Mouse (Mus musculus) midbrain, embryonic 10.5 days (tissue): Measurements from ENCODE around the gene Lrrc8b. TPM values are rescaled to one million over a fixed set of nuclear protein-coding genes. Genes with fewer than 3 reads are reported as not detected.

Source experiments
- DNase-seq: peaks from one replicate; pipeline ENCODE4 v3.0.0-alpha.2; 2017; ENCODE audit warnings: low spot score
- H3K27ac ChIP-seq: fragments of 300-500 bp; sonication (generic); replicated peaks from 2 replicates; pipeline ENCODE4 v1.5.1; 2016; ENCODE audit warnings: mild to moderate bottlenecking
- H3K27me3 ChIP-seq: fragments of 300-500 bp; sonication (generic); 2 replicates; pipeline ENCODE4 v1.6.1; 2016; ENCODE audit warnings: low read depth, mild to moderate bottlenecking; ENCODE audit not compliant: poor library complexity, severe bottlenecking
- H3K36me3 ChIP-seq: fragments of 300-500 bp; sonication (generic); 2 replicates; pipeline ENCODE4 v1.6.1; 2016; ENCODE audit warnings: mild to moderate bottlenecking, moderate library complexity
- H3K4me1 ChIP-seq: fragments of 300-500 bp; sonication (generic); 2 replicates; pipeline ENCODE4 v1.6.1; 2016
- H3K4me3 ChIP-seq: fragments of 300-500 bp; sonication (generic); 2 replicates; pipeline ENCODE4 v1.5.1; 2016; ENCODE audit warnings: mild to moderate bottlenecking, moderate library complexity
- H3K9me3 ChIP-seq: fragments of 300-500 bp; sonication (generic); replicated peaks from 2 replicates; pipeline ENCODE4 v1.6.1; 2016; ENCODE audit warnings: mild to moderate bottlenecking
- WGBS: fragments of 180-500 bp; shearing (Covaris S2); methylation state at CpG from one replicate; pipeline ENCODE4 v1.1.7; 2016; 5-methylcytosine and 5-hydroxymethylcytosine counted together
- polyA plus RNA-seq: library from polyadenylated mRNA; unstranded; fragments of >200 nt; fragmentation: Nextera tagmentation; extraction: Ambion mirVana; gene quantifications from 2 replicates; pipeline ENCODE4 v1.2.1, GENCODE M21; 2016

Gene Lrrc8b
- polyA plus RNA-seq, 1 experiment from 2014 or later: 6.9 TPM

DNA sequence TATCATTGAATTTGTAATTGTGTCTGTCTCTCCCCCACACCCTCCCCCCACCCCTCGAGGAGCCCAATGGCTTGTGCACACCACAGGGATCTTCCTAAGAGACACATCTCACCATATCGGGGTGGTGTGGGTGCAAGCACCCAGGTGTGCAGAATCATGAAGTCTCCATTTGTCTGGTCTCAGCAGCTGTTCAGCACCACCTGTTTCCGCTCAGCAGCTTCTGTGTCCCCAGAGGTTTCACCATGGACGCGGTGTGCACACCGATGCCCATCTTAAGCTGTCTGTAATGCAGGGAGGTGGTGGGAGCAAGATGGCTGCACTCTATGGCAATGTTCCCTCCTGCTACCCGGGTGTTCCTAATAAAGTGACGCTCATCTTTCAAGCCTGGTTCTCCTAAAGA is 14.6 kb downstream of the Lrrc8b start:
- H3K27ac ChIP-seq: no peak overlapping the region
- H3K4me1 ChIP-seq: peaks cover 8% of the 10 kb centered on the region; the same call in 1 of the 2 replicates
- H3K4me3 ChIP-seq: no peak overlapping the region
- peaks cover 17% of the 10 kb centered on the region for H3K36me3 ChIP-seq
- no peaks in the 10 kb centered on the region; the same call in 1 of the 2 replicates for H3K9me3 ChIP-seq
- DNase-seq: no peak
- no peaks in the 10 kb centered on the region for H3K27me3 ChIP-seq
- WGBS: 93% methylated on average over 8 of the region's 8 CpGs

DNA sequence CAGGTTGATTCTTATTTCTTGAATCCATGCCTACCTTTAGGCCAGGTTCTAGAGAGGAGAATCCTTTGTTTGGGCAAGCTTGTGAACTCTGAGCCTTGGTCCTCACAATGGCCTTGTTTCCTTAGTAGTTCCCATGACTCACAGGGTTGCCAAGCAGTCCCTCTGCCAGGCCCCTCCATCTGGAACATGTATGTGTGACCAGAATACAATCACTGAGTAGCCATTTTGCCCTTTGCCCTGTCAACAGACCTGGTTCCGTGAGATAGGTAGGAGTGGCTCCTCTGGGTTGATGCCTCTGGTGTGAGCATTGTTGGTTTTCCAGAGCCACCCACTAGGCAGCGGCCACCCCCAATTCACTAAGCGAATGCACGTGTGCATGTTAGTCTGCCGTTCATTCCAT is 24.0 kb downstream of the Lrrc8b start:
- WGBS: 86% methylated on average over 5 of the region's 5 CpGs
- Histone ChIP-seq H3K27me3 (no peaks in the 10 kb centered on the region), H3K4me1 (no peaks in the 10 kb centered on the region), H3K9me3 (no peaks in the 10 kb centered on the region), H3K27ac (no peak overlapping the region), H3K4me3 (no peak overlapping the region), H3K36me3 (no peaks in the 10 kb centered on the region)
- DNase-seq: no peak

DNA sequence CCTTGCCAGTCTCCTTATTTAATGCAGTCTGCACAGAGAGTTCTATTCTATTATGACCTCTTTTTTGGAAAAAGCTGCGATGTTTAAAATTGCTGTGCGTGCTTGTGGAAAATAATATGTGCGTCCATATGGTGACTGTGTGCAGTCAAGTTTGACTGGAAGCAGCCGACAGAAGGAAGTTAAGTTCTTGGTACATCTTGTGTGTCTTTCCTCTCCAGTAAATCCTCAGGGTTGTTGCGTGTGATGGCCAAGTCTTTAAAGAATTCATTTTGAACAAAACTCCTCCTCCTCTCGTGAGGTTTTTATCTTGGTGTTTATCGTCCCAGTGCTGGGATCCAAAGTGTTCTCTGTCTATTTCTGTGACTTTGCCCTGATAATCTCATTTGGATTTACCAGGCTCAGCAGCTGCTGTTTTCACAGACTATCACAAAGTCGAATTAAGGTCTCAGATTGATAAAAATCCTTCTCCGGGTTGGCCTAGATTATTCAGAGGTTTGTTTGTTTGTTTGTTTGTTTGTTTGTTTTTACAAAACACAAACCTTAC is 25.5 kb downstream of the Lrrc8b start:
- Histone ChIP-seq H3K36me3 (no peaks in the 10 kb centered on the region), H3K4me1 (no peaks in the 10 kb centered on the region), H3K27me3 (no peaks in the 10 kb centered on the region), H3K4me3 (no peak overlapping the region), H3K9me3 (no peaks in the 10 kb centered on the region), H3K27ac (no peak overlapping the region)
- WGBS: 87% methylated on average over 9 of the region's 9 CpGs
- DNase-seq: no peak

DNA sequence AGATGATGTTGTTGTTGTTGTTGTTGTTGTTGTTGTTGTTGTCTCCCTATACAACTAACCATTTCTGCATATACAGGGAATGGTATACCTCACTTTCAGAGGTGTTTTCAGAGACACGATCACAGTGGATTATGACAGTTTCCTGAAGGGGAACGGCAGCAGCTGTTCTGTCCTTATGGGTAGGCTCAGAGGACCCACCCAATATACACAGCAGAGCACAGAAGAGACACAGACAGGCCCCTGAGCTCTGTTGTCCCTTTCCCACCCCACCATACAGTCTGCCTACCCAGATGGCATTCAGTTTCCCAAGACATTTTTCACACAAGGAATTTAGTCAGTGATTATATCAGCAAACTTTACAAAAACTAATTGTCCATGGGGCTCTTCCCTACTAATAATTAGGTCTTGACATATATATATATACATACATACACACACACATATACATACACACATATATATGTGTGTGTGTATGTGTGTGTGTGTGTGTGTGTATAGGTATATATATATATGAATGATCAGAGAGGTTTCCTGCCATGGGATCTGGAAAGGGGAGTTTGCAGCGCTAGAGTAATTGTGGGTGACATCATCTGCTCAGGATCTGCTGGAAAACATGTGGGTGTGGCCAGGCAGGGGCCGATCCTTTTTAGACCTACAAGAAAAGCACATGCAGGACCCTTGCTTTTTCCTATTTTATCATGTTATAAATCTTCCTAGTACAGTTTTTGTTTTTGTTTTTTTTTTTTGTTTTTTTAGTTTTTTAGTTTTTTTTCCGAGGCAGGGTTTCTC is 26.8 kb downstream of the Lrrc8b start:
- 91% methylated on average over 5 of the region's 5 CpGs for WGBS
- H3K27me3 ChIP-seq: no peaks in the 10 kb centered on the region
- no peak overlapping the region for H3K4me3 ChIP-seq
- no peak for DNase-seq
- H3K4me1 ChIP-seq: no peaks in the 10 kb centered on the region
- no peaks in the 10 kb centered on the region for H3K36me3 ChIP-seq
- no peak overlapping the region for H3K27ac ChIP-seq
- H3K9me3 ChIP-seq: no peaks in the 10 kb centered on the region

DNA sequence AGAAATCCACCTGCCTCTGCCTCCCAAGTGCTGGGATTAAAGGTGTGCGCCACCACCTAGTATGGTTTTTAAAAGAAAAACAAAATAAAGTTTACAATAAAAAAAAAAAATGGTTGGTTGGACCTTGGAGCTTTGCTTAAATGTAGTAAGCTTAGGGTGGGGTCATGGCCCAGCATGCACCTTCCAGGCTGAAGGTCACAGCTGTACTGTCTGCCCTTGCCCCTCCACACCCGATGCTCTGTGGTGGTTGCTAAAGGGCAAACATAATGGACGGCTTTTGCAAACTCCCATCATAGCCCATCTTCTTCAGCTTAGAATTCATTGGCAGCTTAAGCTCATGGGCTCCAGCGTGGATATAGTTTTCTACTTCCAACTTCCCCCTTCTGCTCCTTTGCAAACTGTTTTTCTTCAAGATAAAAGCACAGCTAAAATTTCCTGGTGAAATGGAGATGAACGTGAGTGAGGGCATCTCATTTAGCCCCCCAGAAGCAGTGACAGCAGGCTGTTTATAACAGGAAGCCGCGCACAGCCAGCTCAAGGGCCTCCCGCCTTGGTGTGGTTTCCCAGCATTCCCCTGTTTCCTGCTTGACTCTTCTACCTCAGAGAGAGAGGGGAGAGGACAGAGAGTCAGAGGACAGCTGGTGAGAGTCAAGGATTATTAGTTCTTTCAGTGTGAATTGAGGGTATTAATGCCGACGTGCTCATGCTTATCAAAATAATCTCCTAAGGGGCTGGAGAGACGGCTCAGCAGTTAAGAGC is 27.7 kb downstream of the Lrrc8b start:
- H3K4me3 ChIP-seq: no peak overlapping the region
- H3K9me3 ChIP-seq: no peaks in the 10 kb centered on the region
- no peaks in the 10 kb centered on the region for H3K27me3 ChIP-seq
- 82% methylated on average over 11 of the region's 11 CpGs for WGBS
- no peak for DNase-seq
- H3K27ac ChIP-seq: no peak overlapping the region
- H3K4me1 ChIP-seq: no peaks in the 10 kb centered on the region
- H3K36me3 ChIP-seq: no peaks in the 10 kb centered on the region

DNA sequence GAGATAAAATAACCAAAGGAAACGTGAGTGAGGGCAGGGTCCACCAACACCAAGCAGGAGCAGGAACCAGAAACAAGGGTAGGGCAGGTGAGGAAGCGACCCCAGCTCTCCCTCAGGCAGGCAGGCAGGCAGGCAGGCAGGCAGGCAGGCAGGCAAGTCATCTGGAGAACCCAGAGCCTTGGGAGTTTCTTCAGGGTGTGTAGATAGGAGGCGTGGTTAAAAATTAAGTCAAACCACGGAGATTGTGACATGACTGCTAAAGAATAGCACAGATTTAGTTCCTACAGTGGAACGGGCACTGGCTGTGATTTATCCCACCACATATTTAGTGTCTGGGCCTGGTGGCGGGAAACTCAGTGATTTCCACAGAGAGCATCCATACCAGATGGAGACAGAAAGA is 30.1 kb downstream of the Lrrc8b start:
- no peak for DNase-seq
- no peaks in the 10 kb centered on the region for H3K9me3 ChIP-seq
- H3K27ac ChIP-seq: no peak overlapping the region
- no peaks in the 10 kb centered on the region for H3K36me3 ChIP-seq
- 90% methylated on average over 6 of the region's 6 CpGs for WGBS
- H3K27me3 ChIP-seq: no peaks in the 10 kb centered on the region
- no peaks in the 10 kb centered on the region for H3K4me1 ChIP-seq
- no peak overlapping the region for H3K4me3 ChIP-seq

DNA sequence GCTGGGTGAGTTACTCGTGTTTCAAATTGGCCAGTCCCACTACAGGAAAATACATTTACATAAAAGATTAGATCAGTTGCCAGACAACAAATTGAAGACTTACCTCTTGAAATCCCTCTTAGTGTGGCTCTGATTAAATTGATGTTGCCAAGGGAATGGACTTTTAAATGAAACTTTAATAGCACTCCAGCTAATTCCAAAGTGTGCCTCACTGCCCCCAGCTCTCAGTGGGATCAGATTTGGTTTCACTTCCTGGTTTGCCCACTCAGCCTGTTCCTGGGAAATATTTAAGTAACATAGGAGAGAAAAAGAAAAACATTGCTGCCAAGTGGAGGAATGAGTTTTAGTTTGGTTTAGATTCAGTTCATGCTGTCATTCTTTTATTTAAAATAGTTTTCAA is 38.5 kb downstream of the Lrrc8b start:
- Histone ChIP-seq H3K27ac (no peak overlapping the region), H3K27me3 (no peaks in the 10 kb centered on the region), H3K4me1 (no peaks in the 10 kb centered on the region), H3K4me3 (no peak overlapping the region), H3K9me3 (no peaks in the 10 kb centered on the region), H3K36me3 (0 out of 2 replicates have a peak, but pooled peaks cover 2% of the 10 kb centered on the region)
- no peak for DNase-seq
- 53% methylated on average over 1 of the region's 1 CpGs for WGBS

DNA sequence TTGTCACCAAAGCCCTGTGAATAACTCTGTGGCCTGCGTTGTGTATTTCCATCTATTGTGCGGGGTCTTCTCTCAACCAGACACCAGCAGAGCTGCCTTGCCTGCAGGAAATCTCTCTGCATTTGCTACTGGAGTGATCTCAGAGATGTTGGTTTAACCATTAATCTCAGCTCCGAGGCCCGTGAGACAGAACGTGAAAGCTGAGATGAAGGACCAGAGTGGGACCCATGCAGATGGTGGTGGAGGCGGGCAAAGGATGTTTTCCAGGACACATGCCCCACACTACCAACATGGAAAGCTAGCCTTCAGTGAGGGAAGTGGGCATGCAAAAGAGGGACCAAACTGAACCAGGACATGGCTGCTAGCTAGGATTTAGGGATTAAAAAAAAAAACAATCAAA is 43.5 kb downstream of the Lrrc8b start:
- Histone ChIP-seq H3K4me3 (no peak overlapping the region), H3K9me3 (no peaks in the 10 kb centered on the region), H3K36me3 (peaks cover 2% of the 10 kb centered on the region), H3K4me1 (no peaks in the 10 kb centered on the region), H3K27ac (no peak overlapping the region), H3K27me3 (no peaks in the 10 kb centered on the region)
- DNase-seq: no peak
- WGBS: 91% methylated on average over 6 of the region's 6 CpGs

DNA sequence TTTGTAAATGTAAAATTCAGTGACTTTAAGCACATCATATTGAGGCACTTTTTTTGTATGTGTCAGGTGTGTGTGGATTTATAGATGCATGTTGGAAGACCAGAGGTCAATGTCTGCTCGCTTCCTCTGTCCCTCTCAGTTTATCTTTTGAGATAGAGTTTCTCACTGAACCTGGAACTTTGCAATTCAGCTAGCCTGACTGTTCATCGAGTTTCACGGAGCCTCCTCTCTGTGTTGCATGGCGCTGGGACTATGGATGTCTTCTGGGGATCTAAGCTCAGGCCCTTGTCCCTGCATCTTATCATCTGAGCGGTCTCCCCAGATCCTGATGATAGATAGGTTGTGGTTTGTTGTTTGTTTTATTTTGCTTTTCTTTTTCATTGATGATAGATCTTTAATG is 45.0 kb downstream of the Lrrc8b start:
- Histone ChIP-seq H3K4me1 (no peaks in the 10 kb centered on the region), H3K9me3 (no peaks in the 10 kb centered on the region), H3K27ac (no peak overlapping the region), H3K27me3 (no peaks in the 10 kb centered on the region), H3K4me3 (no peak overlapping the region), H3K36me3 (peaks cover 5% of the 10 kb centered on the region)
- 93% methylated on average over 5 of the region's 5 CpGs for WGBS
- no peak for DNase-seq

DNA sequence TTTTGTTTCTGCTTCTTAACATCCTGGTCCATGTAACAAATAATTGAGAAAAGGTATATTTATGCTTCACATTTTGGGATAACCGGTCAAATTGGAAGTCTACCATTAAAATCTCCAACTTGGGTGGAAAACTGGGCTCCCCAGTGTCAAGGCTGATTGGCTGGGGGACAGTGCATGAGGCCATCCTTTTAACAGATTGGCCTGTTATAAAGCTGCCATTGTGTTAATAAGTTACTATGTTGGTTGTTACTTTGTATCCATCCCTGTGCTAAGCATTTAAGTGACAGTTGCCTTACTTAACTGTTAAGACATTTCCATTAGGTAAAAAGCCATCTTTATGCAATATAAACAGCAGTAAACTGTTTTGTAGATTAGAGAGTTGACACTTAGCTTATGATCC is 45.5 kb downstream of the Lrrc8b start:
- WGBS: 95% methylated on average over 1 of the region's 1 CpGs
- H3K27me3 ChIP-seq: no peaks in the 10 kb centered on the region
- H3K4me3 ChIP-seq: no peak overlapping the region
- no peak for DNase-seq
- no peaks in the 10 kb centered on the region for H3K4me1 ChIP-seq
- H3K9me3 ChIP-seq: no peaks in the 10 kb centered on the region
- H3K36me3 ChIP-seq: peaks cover 5% of the 10 kb centered on the region
- no peak overlapping the region for H3K27ac ChIP-seq

DNA sequence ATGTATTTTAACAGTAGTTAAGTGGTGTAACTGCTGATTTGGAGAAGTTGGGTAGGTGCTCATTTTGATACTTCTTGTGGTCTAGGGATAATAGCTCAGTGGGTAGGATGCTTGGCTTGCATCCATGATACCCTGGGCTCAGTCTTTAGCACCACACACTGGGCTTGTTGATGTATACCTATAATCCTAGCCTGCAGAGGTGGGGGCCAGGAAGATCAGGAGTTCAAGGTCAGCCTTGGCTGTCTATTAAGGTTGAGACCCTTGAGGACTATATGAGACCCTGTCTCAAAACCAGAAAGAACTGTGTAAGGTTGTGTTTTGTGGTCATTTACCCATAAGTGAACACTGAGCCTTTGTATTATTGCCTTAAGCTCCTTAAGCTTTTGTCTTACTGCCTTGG is 49.1 kb downstream of the Lrrc8b start:
- Histone ChIP-seq H3K4me3 (no peak overlapping the region), H3K27ac (no peak overlapping the region), H3K9me3 (no peaks in the 10 kb centered on the region), H3K27me3 (no peaks in the 10 kb centered on the region), H3K36me3 (peaks cover 5% of the 10 kb centered on the region), H3K4me1 (no peaks in the 10 kb centered on the region)
- no peak for DNase-seq

DNA sequence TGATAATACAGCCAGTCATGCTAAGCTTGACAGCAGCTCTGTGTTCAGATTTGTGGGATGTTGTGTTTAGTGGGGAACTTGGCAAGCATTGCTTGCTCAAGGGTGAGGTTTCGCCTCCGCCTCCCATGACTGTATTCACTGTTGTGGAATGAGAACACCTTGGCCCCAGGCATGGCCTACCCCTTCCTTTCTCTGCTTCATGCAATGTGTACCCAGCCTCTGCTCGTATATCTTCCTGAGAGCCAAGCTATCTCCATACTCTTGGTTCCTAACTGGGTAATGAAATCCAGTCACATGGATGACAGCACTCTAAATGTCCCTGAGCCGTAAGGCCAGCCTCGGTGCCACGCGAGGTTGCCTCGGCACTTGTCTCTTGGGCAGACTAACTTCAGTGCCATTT is 50.0 kb downstream of the Lrrc8b start:
- no peak overlapping the region for H3K4me3 ChIP-seq
- 96% methylated on average over 8 of the region's 8 CpGs for WGBS
- peaks cover 5% of the 10 kb centered on the region for H3K36me3 ChIP-seq
- no peak overlapping the region for H3K27ac ChIP-seq
- no peak for DNase-seq
- H3K9me3 ChIP-seq: no peaks in the 10 kb centered on the region
- H3K4me1 ChIP-seq: no peaks in the 10 kb centered on the region
- no peaks in the 10 kb centered on the region for H3K27me3 ChIP-seq

DNA sequence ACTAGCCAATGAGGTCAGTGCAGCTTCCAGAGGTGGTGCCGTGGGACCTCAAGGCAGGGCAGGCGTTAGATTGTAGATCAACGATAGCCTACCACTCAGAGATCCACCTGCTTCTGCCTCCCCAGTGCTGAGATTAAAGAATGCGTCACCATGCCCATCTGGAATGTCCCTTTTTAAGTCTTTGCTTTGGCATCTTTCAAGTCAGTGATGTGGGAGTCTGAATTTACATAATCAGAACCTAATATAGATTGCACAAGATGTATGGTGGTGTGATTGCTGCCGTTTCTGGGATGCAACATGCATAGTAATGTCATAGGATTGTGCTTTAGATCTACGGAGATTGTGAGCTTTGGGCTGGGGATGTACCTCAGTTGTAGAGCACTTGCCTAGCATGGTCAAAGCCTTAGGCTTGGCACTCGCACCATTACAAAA is 50.9 kb downstream of the Lrrc8b start:
- Histone ChIP-seq H3K27me3 (no peaks in the 10 kb centered on the region), H3K27ac (no peak overlapping the region), H3K4me3 (no peak overlapping the region), H3K4me1 (no peaks in the 10 kb centered on the region), H3K36me3 (peaks cover 5% of the 10 kb centered on the region), H3K9me3 (no peaks in the 10 kb centered on the region)
- DNase-seq: no peak
- WGBS: 92% methylated on average over 7 of the region's 7 CpGs
